Mouse (Mus musculus) erythroid progenitor cell, adult 5-6 weeks (primary cell): ENCODE measurements around the gene Zpr1. TPM values are rescaled to one million over a fixed set of nuclear protein-coding genes. Genes with fewer than 3 reads are reported as not detected.

Experiments used
- ATAC-seq: replicated peaks from 2 replicates; pipeline ENCODE4 v1.8.0; 2016; ENCODE audit warnings: moderate number of reproducible peaks, mild to moderate bottlenecking, moderate TSS enrichment, inconsistent platforms; ENCODE audit not compliant: poor library complexity, low FRiP score, severe bottlenecking
- total RNA-seq, 2 experiments: library from RNA; stranded (forward) in 1 of 2; stranded (reverse) in 1 of 2; fragments of 150-400 nt in 1 of 2; fragments of 186-747, 209-891 nt in 1 of 2; gene quantifications; 2 replicates each; pipeline versions ENCODE4 v1.2.3 to v1.2.4; 2015 to 2017; ENCODE audit warnings: low replicate concordance in 2 of 2

Zpr1 gene
- 5.4 and 9.6 TPM in 2 replicates for total RNA-seq (2015; ENCODE audit: low replicate concordance)
- 5.9 and 6.3 TPM in 2 replicates for total RNA-seq (2017; ENCODE audit: low replicate concordance)

DNA sequence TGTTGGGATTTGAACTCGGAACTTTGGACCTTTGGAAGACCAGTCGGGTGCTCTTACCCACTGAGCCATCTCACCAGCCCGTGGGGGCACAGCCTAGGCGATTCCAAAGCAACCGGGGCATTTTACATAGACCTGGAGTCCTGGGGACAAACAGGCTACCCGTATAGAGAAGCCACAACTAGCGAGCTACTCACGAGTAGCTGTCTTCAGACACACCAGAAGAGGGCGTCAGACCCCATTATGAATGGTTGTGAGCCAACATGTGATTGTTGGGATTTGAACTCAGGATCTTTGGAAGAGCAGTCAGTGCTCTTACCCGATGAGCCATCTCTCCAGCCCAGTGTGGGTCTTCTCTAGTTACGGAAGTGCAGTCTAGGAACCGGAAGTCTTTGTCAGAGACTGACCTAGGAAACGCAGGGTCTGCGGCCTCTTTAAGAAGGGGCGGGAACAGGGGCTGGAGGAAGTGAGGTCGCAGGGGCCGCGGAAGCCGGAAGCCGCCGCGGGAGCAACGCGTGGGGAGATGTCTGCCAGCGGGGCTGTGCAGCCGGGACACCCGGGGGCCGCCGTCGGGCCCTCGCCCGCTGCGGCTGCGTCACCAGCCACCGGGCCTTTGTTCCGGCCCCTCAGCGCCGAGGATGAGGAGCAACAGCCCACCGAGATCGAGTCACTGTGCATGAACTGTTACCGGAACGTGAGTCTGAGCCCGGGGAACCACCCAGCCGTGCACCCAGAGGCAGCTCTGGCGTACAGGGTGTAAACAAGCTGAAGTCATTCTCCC is at the start of gene Zpr1:
Gene Zpr1 (plus strand): TSS at position 388 of the 778 bp plus-strand sequence.
- ATAC-seq = peak; percentile 91

DNA sequence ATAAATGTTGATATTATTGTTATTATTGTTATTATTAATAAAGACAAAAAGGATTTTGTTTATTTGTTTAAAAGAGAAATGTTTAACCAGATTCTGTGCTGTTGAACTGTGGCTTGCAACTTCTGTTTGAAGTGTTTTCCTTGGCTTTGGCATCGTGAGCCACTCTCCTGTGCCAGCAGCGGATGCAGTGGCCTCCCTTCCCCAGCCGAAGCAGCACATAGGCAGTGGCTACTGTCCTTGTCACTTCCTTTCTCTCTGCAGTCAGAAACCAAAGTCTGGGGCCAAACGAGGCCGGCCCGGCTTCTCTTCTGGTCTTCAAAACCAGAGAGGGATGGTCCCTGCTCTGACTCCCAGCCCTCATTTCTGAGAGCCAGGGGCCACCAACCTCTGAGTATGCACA is 49.8 kb upstream of the Zpr1 start:
- ATAC-seq = no peak

DNA sequence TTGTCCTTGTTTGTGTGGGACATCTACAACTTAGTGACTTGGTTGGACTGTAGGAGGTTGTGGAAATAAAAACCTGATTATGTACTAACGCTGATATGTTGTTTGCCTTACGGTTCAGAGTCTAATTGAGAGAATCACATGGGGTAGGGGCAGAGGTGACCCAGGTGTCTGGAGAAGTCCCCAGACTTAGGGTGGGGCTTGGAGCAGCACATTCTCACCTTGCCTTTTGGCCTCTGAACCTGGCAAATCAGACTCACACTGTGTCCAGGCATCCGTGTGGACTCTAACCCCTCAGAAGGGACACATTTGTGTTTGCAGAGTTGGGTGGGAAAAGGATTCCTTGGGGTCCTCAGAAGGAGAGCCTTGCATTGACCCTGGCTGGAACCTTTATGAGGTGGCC is 48.8 kb upstream of the Zpr1 start:
- no peak for ATAC-seq

DNA sequence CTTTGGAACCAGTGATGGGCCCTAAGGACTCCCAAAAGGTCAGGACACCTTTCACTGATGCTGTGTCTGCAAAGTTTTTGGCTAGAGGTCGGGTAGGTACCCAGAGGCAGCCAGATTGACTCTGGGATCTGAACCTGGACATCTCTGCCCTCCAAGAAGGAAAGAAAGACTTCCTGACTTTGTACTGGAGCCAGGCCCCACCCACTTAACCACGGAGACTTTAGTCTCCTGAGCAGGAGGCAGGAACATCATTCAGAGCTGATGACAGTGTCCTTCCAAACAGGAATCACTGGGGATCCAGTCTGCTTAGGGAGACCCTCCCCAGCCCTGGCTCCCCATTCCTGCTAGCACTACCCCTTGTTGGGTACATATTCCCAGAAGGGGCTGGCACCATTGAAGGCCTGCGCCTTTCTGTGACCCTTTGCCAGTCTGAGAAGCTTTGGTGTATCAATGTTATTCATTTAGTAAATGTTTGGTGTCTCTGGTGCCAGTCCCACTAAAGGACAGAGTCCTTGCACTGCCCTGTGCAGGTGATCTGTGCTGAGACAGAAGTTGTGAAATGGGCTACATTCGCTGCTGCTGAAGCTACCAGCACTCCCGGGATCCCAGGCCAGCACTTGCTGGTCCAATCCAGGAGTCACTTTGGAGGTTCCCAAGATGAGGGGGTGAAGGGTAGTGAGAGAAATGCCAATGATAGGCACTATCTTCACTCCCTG is 47.8 kb upstream of the Zpr1 start:
- no peak for ATAC-seq

DNA sequence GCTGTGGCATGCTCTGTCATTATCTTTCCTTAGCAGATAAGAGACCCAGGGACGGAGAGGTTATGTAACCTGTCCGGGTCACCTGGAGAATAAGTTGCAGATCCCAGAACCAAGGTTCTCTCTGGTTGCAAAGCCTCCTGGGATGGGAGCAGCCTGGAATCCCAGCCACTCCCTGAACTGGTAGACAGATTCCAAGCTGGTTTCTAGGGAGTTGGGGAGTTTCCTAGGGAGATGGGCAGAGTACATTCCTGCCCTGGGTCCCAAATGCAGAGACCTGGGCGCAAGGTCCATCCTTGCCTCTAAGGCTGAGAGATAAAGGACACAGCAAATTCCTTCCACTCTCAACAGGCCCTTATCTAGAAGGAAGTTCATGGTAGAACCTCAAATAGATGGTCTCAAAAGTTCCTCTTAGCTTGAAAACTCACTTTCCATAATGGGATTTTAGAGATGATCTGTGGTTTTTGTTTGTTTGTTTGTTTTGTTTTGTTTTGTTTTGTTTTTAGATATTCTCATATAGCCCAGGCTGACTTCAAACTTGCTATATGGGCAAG is 45.7 kb upstream of the Zpr1 start:
- ATAC-seq = no peak

DNA sequence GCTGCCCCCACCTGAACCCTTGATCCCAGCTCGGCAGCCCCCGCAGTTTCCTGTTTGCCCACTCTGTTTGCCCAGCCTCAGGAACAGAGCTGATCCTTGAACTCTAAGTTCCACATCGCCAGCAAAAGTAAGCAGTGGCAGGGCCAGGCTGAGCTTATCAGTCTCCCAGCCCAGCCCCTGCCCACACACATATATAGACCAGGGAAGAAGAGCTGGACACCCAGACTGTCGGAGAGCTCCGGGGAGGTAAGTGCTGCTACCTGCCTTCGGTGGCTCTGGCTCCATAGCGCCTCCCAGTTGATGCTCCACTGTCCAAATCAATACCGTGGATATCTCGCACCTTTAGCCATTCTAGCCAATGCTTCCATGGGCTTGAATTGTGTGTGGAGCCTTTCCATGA is 44.4 kb upstream of the Zpr1 start, which contains the start of gene Apoa1:
Gene Apoa1 (plus strand): TSS at position 90 of the 400 bp plus-strand sequence.
- no peak for ATAC-seq

DNA sequence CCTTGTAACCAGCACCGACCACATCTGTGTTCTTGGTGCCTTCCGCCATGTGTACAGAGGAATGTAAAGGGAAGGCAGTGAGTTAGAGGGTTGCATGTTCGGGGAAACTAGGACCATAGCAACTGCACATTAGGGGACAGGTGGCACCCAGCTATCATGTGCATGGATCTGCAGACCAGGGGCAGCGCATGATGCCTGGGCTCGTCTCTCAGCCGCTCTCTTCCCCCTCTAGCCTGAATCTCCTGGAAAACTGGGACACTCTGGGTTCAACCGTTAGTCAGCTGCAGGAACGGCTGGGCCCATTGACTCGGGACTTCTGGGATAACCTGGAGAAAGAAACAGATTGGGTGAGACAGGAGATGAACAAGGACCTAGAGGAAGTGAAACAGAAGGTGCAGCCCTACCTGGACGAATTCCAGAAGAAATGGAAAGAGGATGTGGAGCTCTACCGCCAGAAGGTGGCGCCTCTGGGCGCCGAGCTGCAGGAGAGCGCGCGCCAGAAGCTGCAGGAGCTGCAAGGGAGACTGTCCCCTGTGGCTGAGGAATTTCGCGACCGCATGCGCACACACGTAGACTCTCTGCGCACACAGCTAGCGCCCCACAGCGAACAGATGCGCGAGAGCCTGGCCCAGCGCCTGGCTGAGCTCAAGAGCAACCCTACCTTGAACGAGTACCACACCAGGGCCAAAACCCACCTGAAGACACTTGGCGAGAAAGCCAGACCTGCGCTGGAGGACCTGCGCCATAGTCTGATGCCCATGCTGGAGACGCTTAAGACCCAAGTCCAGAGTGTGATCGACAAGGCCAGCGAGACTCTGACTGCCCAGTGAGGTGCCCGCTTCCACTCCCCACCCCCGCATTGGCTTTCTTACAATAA is 43.1 kb upstream of the Zpr1 start:
- ATAC-seq = no peak

DNA sequence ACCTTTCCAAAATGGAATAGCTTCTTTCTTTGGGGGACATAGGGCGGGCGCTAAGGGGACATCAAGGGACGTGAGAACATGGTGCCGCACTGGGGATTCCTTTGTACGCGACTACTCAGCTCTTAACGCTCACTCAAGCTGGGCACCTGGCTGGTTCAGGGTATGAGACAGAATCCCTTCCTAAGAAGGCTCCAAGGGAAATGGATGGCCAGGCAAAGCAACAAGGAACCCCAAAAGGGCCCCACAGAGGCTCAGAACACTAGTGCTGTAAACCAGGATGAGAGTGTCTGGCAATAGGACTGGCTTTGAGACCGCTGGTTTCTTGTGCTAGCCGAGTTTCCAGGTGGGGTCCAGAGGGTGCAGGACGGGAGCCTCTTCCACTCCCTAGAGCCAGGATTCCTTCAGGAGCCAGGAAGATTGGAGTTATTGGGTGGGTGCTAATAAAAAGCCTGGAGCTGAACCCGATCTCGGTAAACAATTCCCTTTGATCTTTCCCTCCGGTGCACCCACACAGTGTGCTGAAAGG is 42.4 kb upstream of the Zpr1 start:
- no peak for ATAC-seq

DNA sequence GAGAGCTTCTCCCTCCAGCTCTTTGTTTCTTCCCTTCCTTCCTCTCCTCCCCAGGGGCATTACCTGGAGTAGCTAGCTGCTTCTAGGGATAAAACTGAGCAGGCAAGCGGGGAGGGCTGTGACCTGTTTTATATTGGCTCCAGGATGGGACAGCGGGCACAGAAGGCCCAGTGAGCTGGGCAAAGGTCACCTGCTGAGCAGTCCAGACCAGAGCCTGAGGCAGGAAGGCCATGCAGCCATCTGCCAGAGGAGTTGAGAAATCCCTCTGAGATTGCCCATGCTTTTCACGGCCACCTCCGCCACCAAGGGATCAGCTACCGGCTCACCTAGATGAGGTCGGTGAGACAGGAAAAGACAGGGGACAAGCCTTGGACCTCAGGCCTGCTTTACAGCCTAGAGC is 37.7 kb upstream of the Zpr1 start:
- ATAC-seq = no peak

DNA sequence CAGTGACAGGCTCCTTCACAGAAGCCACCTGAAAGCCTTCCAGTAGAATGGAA is 37.4 kb upstream of the Zpr1 start, which contains the start of gene Apoc3:
Gene Apoc3 (minus strand): TSS at position 41 of the 53 bp plus-strand sequence.
- no peak for ATAC-seq

DNA sequence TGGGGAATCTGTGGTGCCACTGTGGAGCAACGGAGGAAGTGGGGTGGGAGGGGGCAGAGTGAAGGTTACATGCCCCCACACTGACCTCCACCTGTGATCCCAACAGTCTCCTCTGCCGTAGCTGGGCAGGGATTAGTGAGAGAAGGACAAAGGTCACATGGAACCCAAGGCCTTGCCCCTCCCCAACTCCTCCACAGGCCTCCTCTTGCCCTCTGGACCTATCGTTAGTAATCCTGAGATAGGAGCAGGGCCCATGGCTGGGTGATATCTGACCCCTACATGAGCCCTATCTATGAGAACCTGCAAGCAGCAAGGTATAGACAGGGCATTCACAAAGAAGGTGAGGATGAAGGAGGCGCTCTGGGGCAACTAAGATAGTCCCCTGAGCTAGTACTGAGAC is 37.2 kb upstream of the Zpr1 start:
- ATAC-seq = no peak

DNA sequence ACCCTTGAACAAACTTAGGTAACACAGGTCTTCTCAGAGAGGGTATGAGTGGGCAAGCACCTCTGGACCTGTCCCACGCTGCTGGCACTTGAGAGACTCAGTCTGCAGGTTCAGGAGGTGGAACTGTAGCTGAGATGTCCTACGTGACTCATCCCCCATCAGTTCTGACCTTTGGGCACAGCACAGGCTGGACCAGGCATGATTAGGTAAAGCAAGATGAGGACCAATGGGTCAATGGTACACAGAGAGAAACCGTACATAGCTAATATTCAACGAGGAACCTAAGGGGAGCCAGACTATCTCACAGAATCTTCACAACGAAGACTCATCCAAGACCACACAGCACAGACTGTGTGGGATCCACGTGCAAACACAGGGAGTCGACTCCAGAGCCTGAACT is 34.0 kb upstream of the Zpr1 start:
- no peak for ATAC-seq

DNA sequence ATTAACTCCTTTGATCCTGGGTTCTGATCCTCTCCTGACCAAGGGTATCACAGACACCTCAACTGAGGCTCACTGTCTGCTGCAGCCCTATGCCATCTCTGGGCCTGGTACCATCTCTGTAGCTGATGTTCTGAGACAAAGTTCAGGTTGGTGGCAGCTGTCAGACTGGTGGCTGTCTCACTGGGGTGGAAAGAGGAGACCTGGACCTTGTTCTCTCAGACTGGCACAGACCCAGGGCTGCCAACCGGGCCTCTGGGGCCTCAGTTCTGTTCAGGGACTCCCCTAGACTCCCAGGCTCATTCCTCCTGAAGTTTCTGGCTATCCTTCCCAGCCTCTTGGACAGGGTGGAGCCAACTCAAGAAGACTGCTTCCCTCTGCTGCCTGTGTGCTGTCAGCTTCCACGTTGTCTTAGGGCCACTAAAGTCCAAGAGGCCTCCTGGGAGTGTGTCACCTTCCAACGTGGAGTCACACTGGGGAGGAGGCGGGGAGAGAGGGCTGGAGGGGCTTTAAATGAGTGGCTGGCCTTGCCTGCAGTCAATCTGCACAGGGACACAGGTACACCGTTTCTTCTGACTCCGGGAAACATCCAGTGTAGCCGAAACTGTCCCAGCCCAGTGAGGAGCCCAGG is 32.2 kb upstream of the Zpr1 start, which contains the start of gene Apoa4:
Gene Apoa4 (plus strand): TSS at position 171 of the 628 bp plus-strand sequence.
- no peak for ATAC-seq

DNA sequence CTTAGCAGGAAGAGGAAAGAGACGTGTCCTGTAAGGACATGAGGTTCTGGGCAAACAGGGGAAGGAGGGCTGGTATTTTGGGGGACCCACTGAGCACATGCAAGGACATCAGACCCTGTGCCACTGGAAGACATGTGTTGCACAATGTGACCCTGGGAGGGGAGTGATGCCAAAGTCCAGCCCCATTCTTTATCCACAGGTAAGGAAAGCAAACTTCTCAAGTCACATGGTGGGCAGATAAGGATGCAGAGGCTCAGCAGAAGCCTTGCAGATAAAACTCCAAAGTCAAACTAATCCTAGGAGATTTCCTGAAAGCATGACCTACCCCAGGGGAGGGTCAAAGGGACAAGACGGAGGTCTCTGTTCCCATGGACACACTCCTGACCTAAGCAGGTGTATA is 31.0 kb upstream of the Zpr1 start:
- no peak for ATAC-seq

DNA sequence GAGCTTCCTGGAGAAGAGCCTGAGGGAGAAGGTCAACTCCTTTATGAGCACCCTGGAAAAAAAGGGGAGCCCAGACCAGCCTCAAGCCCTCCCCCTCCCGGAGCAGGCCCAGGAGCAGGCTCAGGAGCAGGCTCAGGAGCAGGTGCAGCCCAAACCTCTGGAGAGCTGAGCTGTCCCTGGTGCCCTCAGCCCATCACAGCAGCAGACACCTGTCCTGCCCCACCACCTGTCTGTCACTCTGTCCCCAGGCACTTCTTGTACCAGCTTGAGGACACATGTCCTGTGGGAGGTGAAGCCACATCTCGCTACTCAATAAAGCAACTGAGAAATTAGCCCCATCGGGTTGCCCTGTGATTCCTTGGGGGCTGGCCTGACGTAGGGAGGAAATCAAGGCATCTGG is 29.7 kb upstream of the Zpr1 start:
- no peak for ATAC-seq

DNA sequence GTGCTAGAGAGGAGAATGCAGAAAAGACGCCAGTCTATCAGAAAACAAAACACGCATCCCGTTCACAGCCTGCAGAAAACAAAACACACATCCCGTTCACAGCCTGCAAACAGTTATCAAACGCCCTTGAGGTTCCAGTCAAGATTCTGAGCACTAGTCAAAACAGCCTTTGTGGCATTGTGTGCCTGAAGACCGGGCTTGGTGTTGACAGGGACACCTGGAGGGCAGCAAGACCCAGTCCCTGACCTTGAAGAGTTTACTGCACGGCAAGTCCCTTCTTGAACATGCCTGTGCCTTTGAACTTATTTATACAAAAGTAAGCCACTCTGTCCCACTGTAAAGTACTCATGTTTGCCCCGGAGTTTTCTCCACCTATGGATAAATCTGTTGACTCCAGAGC is 29.3 kb upstream of the Zpr1 start:
- ATAC-seq = no peak

DNA sequence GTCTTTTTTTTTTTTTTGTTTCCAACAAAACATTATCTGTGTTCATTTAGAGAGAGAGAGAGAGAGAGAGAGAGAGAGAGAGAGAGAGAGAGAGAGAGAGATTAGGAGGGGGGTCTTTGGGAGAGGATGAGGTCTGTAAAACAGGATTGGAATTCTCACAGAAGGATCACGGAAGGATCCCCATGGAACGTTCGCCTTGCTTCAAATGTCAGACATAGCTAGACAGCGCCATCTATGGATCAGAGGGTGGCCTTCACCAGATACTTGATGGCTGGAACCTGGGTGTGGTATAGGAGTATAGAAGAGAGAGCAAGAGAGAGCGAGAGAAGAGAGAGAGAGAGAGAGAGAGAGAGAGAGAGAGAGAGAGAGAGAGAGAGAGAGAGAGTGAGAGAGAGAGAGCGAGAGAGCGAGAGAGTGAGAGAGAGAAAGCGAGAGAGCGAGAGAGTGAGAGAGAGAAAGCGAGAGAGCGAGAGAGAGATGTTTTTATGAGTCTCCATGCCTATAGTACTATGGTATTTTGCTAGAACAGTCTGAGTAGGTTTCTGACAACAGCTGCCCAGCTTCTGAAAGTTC is 26.0 kb upstream of the Zpr1 start:
- no peak for ATAC-seq

DNA sequence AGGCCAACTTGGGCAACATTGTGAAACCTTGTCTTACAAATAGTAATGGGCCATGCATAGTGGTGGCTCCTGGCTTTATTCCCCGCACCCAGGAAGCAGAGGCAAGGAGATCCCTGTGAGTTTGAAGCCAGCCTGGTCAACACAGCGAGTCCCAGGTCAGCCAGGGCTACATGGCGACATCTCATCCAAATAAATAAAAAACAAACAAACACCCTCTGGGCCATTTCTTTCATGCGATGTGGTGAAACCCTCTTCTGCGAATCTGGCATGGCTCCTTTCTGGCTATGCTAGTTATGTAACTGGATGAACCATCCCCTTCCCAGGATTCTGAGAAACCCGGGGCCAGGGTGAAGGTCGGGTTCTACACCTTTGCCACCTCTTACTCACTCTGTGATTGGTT is 16.7 kb upstream of the Zpr1 start:
- no peak for ATAC-seq

DNA sequence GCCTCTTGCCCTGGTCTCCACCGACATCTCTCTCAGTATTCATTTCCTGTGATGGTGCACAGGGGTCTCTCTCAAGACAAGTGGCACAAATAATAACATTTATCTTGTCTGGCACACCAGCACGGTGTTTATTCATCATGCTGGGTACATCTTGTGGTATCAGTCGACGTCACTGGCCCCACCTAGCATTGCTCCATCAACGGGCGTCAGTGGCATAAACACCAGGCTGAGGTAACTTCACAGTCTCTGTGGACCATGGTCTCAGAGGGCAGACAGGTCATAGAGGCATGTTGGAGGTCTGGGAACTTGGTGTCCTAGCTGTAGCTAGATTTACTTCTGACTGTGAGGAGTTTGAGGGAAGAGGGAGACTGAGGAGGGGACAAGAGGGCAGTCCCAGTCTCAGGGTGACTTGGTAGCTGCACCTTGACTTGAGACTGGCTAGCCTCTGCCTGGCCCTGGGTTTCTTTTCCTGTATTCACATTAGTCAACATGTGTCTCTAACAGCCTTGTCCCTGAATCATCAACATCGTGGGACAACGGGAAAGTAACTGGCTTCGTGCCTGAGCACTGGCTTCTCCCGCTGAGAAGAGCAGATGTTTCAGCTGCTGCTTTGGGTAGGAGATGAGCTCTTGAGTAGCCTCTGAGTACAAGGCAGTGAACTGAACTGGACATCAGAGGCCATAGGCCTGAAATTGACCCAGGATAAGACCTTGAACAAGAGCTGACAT is 16.0 kb upstream of the Zpr1 start:
- no peak for ATAC-seq
